Mouse (Mus musculus) olfactory bulb, adult 2 months (tissue): ENCODE results near the gene Pde2a.

Source experiments
- CTCF ChIP-seq: fragments of 200-500 bp; IDR thresholded peaks from 2 replicates; pipeline ENCODE4 v1.5.1; 2012; ENCODE audit warnings: low read depth, mild to moderate bottlenecking, low read length, moderate library complexity; ENCODE audit not compliant: insufficient read depth
- POLR2A ChIP-seq: fragments of 200-500 bp; IDR thresholded peaks from 2 replicates; pipeline ENCODE4 v1.6.1; 2012; ENCODE audit warnings: mild to moderate bottlenecking, low read depth, low read length, moderate library complexity; ENCODE audit not compliant: insufficient read depth

GRCm38 (mm10) chr7:101499701-101500100 lies 78.2 kb downstream of the Pde2a start:
- TF ChIP-seq CTCF (no peak), POLR2A (no peak)
